Mouse (Mus musculus) CH12.LX (cell line): ENCODE data around the gene Glp2r. TPM values are rescaled to one million over a fixed set of nuclear protein-coding genes. Genes with fewer than 3 reads are reported as not detected.

Source experiments
- DNase-seq: peaks from one replicate; pipeline ENCODE4 v3.0.0-alpha.2; 2013; ENCODE audit errors: extremely low read depth
- H3K27ac ChIP-seq: 2 replicates; pipeline ENCODE4 v1.5.1; 2012; ENCODE audit warnings: low read depth, mild to moderate bottlenecking, control low read depth, moderate library complexity; ENCODE audit not compliant: insufficient read depth
- H3K27me3 ChIP-seq: replicated peaks from 2 replicates; pipeline ENCODE3; 2012; ENCODE audit warnings: inconsistent platforms
- H3K36me3 ChIP-seq, 2 experiments: replicated peaks in 1 of 2; 2 replicates each; pipeline versions ENCODE3 to v1.6.1; 2012; ENCODE audit warnings: inconsistent platforms in 1 of 2, low read length in 1 of 2, mild to moderate bottlenecking in 1 of 2, mixed read lengths in 1 of 2, moderate library complexity in 1 of 2; ENCODE audit not compliant: control insufficient read depth in 1 of 2, insufficient read depth in 1 of 2
- H3K4me1 ChIP-seq, 2 experiments: 2 replicates each; pipeline ENCODE4 v1.6.1; 2012; ENCODE audit warnings: inconsistent platforms in 1 of 2, moderate library complexity in 1 of 2; ENCODE audit not compliant: insufficient read depth in 2 of 2, control insufficient read depth in 1 of 2
- H3K4me2 ChIP-seq: 2 replicates; pipeline ENCODE4 v1.6.1; 2012; ENCODE audit warnings: low read depth, mild to moderate bottlenecking, control low read depth; ENCODE audit not compliant: poor library complexity, insufficient read depth, severe bottlenecking
- H3K4me3 ChIP-seq, 3 experiments: fragments of 150-350 bp in 1 of 3; sonication (generic) in 1 of 3; replicated peaks in 1 of 3; 2 replicates each; pipeline versions ENCODE3 to v1.5.1; 2011 to 2012; ENCODE audit warnings: low read depth in 2 of 3, low read length in 2 of 3, mild to moderate bottlenecking in 2 of 3, moderate library complexity in 2 of 3, control low read depth in 1 of 3, improper control_type of control experiment in 1 of 3, inconsistent platforms in 1 of 3, mixed read lengths in 1 of 3; ENCODE audit not compliant: poor library complexity in 1 of 3
- H3K79me2 ChIP-seq: replicated peaks from 2 replicates; pipeline ENCODE4 v1.6.1; 2012; ENCODE audit warnings: mild to moderate bottlenecking, moderate library complexity; ENCODE audit not compliant: control insufficient read depth, poor library complexity, insufficient read depth, severe bottlenecking; ENCODE audit errors: extremely low read depth
- H3K9ac ChIP-seq: 2 replicates; pipeline ENCODE4 v1.6.1; 2012; ENCODE audit warnings: low read depth, mild to moderate bottlenecking, control low read depth, moderate library complexity; ENCODE audit not compliant: insufficient read depth
- H3K9me3 ChIP-seq: replicated peaks from 2 replicates; pipeline ENCODE3; 2012; ENCODE audit warnings: low read length, inconsistent platforms, mixed read lengths
- CHD2 ChIP-seq: IDR thresholded peaks from 2 replicates; pipeline ENCODE4 v1.6.1; 2011; ENCODE audit warnings: low read length, improper control_type of control experiment
- ELF1 ChIP-seq: IDR thresholded peaks from 2 replicates; pipeline ENCODE4 v1.6.1; 2014; ENCODE audit warnings: low read depth, mild to moderate bottlenecking, inconsistent platforms, low read length, improper control_type of control experiment
- MAX ChIP-seq: IDR thresholded peaks from 2 replicates; pipeline ENCODE4 v1.6.1; 2011; ENCODE audit warnings: low read length, improper control_type of control experiment
- MEF2A ChIP-seq: IDR thresholded peaks from 2 replicates; pipeline ENCODE4 v1.6.1; 2014; ENCODE audit warnings: low read depth, mild to moderate bottlenecking, inconsistent platforms, low read length, improper control_type of control experiment, borderline replicate concordance
- MXI1 ChIP-seq: IDR thresholded peaks from 2 replicates; pipeline ENCODE4 v1.6.1; 2011; ENCODE audit warnings: mild to moderate bottlenecking, low read depth, low read length, improper control_type of control experiment
- MYC ChIP-seq: IDR thresholded peaks from 2 replicates; pipeline ENCODE4 v1.6.1; 2011; ENCODE audit warnings: low read depth, mild to moderate bottlenecking, improper control_type of control experiment, low read length
- POLR2A ChIP-seq: IDR thresholded peaks from 2 replicates; pipeline ENCODE4 v1.6.1; 2011; ENCODE audit warnings: low read depth, mild to moderate bottlenecking, improper control_type of control experiment, low read length
- SIN3A ChIP-seq: IDR thresholded peaks from 2 replicates; pipeline ENCODE4 v1.6.1; 2012; ENCODE audit warnings: low read length, improper control_type of control experiment, inconsistent platforms
- USF1 ChIP-seq: IDR thresholded peaks from 2 replicates; pipeline ENCODE4 v1.6.1; 2014; ENCODE audit warnings: low read depth, mild to moderate bottlenecking, inconsistent platforms, low read length, improper control_type of control experiment
- USF2 ChIP-seq: conservative IDR thresholded peaks from 2 replicates; pipeline ENCODE4 v1.6.1; 2011; ENCODE audit warnings: low read depth, low read length, improper control_type of control experiment
- ZNF384 ChIP-seq: IDR thresholded peaks from 2 replicates; pipeline ENCODE4 v1.6.1; 2012; ENCODE audit warnings: low read depth, low read length, improper control_type of control experiment, inconsistent platforms
- dilution Hi-C: fragments of 300-500 bp; cut with MboI; formaldehyde crosslinking; loops from 2 replicates; pipeline ENCODE4 v1.14.3; 2020; ENCODE audit warnings: low sequenced_read_pairs; ENCODE audit not compliant: extremely low pct_unique_long_range_greater_than_20kb, extremely low pct_ligation_motif_present
- in situ Hi-C: fragments of 300-500 bp; cut with MboI; formaldehyde crosslinking; loops from 3 replicates; pipeline ENCODE4 v1.14.3; 2019; ENCODE audit warnings: low sequenced_read_pairs, low pct_ligation_motif_present, low pct_unique_long_range_greater_than_20kb, mixed read lengths
- polyA plus RNA-seq: library from polyadenylated mRNA; unstranded; fragments of >175 nt; gene quantifications from 2 replicates; pipeline ENCODE4 v1.2.1, GENCODE M21; 2012; ENCODE audit warnings: low read depth; ENCODE audit not compliant: insufficient read length
- total RNA-seq, 2 experiments: library from RNA; depleted of rRNA; stranded (reverse); fragments of 300-350 nt in 1 of 2; fragments of >200 nt in 1 of 2; gene quantifications; 2 replicates each; pipeline ENCODE4 v1.2.3; 2012 to 2014

Glp2r gene
- total and polyA plus RNA-seq, 3 experiments = 0.04 to 0.09 (median 0.07) TPM

- H3K27me3 ChIP-seq = no peaks in the 10 kb centered on the region
- peaks cover 26 to 63% of the 10 kb centered on the region in 2 experiments for H3K4me1 ChIP-seq
- DNase-seq = no peak
- no peak overlapping the region for H3K9ac ChIP-seq
- no peaks in the 10 kb centered on the region for H3K9me3 ChIP-seq
- peaks cover 0 to 36% of the 10 kb centered on the region in 2 experiments for H3K36me3 ChIP-seq
- no peak overlapping the region for H3K4me2 ChIP-seq
- no peak overlapping the region for H3K27ac ChIP-seq
- dilution Hi-C loops = no loop called here
- no peaks in the 10 kb centered on the region for H3K79me2 ChIP-seq
- in situ Hi-C loops = no loop called here
- no peak overlapping the region for H3K4me3 ChIP-seq
- TF ChIP-seq SIN3A = no peak
Measured at GRCm38 (mm10) chr11:67633620-67634229, 137.2 kb downstream of the Glp2r start.

- H3K9me3 ChIP-seq = no peaks in the 10 kb centered on the region
Measured at GRCm38 (mm10) chr11:67632906-67633305, 138.0 kb downstream of the Glp2r start.

GRCm38 (mm10) chr11:67628522-67628921 lies 142.4 kb downstream of the Glp2r start:
- H3K4me1 ChIP-seq = peaks cover 11 to 20% of the 10 kb centered on the region in 2 experiments
- no peak overlapping the region for H3K27ac ChIP-seq
- H3K27me3 ChIP-seq = no peaks in the 10 kb centered on the region
- in situ Hi-C loops = no loop called here
- no peak for DNase-seq
- H3K4me2 ChIP-seq = no peak overlapping the region
- H3K36me3 ChIP-seq = peaks cover 0 to 74% of the 10 kb centered on the region in 2 experiments
- dilution Hi-C loops = no loop called here
- no peak overlapping the region for H3K9ac ChIP-seq
- TF ChIP-seq MYC (no peak), ZNF384 (no peak), MXI1 (no peak), MAX (no peak), USF2 (no peak), MEF2A (no peak), USF1 (no peak), ELF1 (no peak), POLR2A (no peak), SIN3A (no peak)
- no peak overlapping the region for H3K4me3 ChIP-seq
- H3K79me2 ChIP-seq = no peaks in the 10 kb centered on the region
- no peaks in the 10 kb centered on the region for H3K9me3 ChIP-seq

More at GRCm38 (mm10) chr11:67632906-67633305, 138.0 kb downstream of the Glp2r start:
- dilution Hi-C loops = no loop called here
- in situ Hi-C loops = no loop called here
- Histone ChIP-seq H3K9ac (no peak overlapping the region), H3K36me3 (peaks cover 0 to 42% of the 10 kb centered on the region in 2 experiments), H3K27me3 (no peaks in the 10 kb centered on the region), H3K4me3 (no peak overlapping the region), H3K27ac (no peak overlapping the region), H3K79me2 (no peaks in the 10 kb centered on the region), H3K4me2 (no peak overlapping the region), H3K4me1 (peaks cover 24 to 62% of the 10 kb centered on the region in 2 experiments)
- TF ChIP-seq ZNF384 = no peak
- no peak for TF ChIP-seq CHD2
- DNase-seq = no peak
